8 mouse cellular contexts compared by ENCODE assay signal in the genomic region with DNA sequence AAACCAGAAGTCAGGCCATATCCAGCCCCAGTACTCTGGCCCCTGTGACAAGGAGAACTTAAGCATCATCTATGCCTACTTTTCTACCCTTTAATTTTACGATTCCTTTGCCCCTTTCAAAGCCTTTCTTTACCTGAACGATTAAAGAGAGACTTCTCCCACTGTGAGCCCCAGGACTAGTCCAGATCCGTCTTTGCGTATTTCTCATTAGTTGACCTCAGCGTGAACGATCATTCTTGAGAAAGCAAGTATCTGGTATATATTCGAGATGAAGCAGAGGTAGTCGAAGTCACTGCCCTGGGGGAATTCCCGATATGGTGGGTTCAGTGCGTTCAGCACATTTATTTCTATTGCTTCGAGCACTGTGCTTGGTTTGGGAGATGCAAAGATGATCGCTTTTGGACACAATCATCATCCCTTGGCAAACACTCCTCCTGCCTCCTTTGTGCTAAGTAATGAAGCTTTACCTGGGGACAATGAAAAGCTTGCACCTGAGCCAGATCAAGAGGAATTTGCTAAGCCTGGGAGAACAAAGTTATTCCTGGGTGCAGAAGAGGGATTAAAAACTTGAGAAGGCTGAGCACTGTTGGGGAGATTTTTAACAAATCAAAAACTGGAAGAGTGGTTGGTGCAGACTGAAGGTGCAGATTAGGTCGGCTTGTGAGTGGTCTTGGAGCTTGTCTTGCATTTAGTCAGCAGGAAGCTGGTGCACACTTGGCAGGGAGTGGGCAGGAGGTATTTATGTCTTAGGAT. TPM values are rescaled to one million over a fixed set of nuclear protein-coding genes. Genes with fewer than 3 reads are reported as not detected.
DNase-seq lines count a peak whose midpoint lies in the region; ATAC-seq and TF ChIP-seq lines count a peak whose summit lies in the region.

No protein-coding gene starts in this region.

- peaks cover 75% of the 10 kb centered on the region for H3K79me3 ChIP-seq in C2C12 (ENCODE audit: low read depth)

- peaks cover 18% of the 10 kb centered on the region for H3K4me1 ChIP-seq in forebrain, embryonic 14.5 days (ENCODE audit: control insufficient read depth, insufficient read depth, low read length)
- H3K4me1 ChIP-seq in liver, embryonic 16.5 days (ENCODE audit: control insufficient read depth, low read depth, low read length) = peaks cover 45% of the 10 kb centered on the region

- H3K36me3 ChIP-seq in C2C12 (ENCODE audit: control insufficient read depth, insufficient read depth) = peaks cover 24% of the 10 kb centered on the region
- H3K36me3 ChIP-seq in forebrain, embryonic 14.5 days (ENCODE audit: control insufficient read depth, insufficient read depth, low read length) = peaks cover 5% of the 10 kb centered on the region; the same call in 1 of the 2 replicates
- H3K36me3 ChIP-seq in liver, embryonic 16.5 days (ENCODE audit: control insufficient read depth, insufficient read depth) = peaks cover under 1% of the 10 kb centered on the region; the same call in 1 of the 2 replicates

- H3K27ac ChIP-seq in forebrain, embryonic 14.5 days (ENCODE audit: low read depth, low read length) = no peak overlapping the region
- H3K27ac ChIP-seq in liver, embryonic 16.5 days (ENCODE audit: low read length) = peak overlapping the region; percentile 92

- no peaks in the 10 kb centered on the region for H3K27me3 ChIP-seq in C2C12 (ENCODE audit: control insufficient read depth, insufficient read depth, insufficient read length)
- H3K27me3 ChIP-seq in forebrain, embryonic 14.5 days (replicated peaks; ENCODE audit: control insufficient read depth, insufficient read depth, low read length) = no peaks in the 10 kb centered on the region
- H3K27me3 ChIP-seq in liver, embryonic 16.5 days (ENCODE audit: control insufficient read depth, insufficient read depth, low read depth, low read length) = no peaks in the 10 kb centered on the region

- H3K9ac ChIP-seq in forebrain, embryonic 14.5 days (ENCODE audit: low read length) = peak overlapping the region; percentile 92
- peak overlapping the region; percentile 89 for H3K9ac ChIP-seq in liver, embryonic 16.5 days (ENCODE audit: low read depth, low read length)

- peaks cover 97% of the 10 kb centered on the region for H3K79me2 ChIP-seq in C2C12 (ENCODE audit: control insufficient read depth, insufficient read depth)

- no peak for ATAC-seq in forebrain, embryonic 14.5 days
- ATAC-seq in liver, embryonic 16.5 days (ENCODE audit: low read depth) = no peak

- H3K4me3 ChIP-seq in C2C12 (ENCODE audit: insufficient read depth, poor library complexity, severe bottlenecking) = peak overlapping the region; percentile 85
- H3K4me3 ChIP-seq in forebrain, embryonic 14.5 days (ENCODE audit: low read depth, low read length) = peak overlapping the region; percentile 89
- peak overlapping the region; percentile 97 for H3K4me3 ChIP-seq in liver, embryonic 16.5 days (ENCODE audit: low read depth, low read length)

- DNase-seq in heart, adult 11 months = peak; percentile 86
- DNase-seq in heart, adult 18-20 months = no peak
- no peak for DNase-seq in forebrain, embryonic 14.5 days (ENCODE audit: low spot score)
- no peak for DNase-seq in adrenal gland, postnatal 10 days
- DNase-seq in layer of hippocampus, adult 9-10 months (ENCODE audit: low spot score) = no peak
- no peak for DNase-seq in thymus, postnatal 14 days

- no peaks in the 10 kb centered on the region for H3K9me3 ChIP-seq in forebrain, embryonic 14.5 days (replicated peaks; ENCODE audit: control insufficient read depth, low read length)
- no peaks in the 10 kb centered on the region for H3K9me3 ChIP-seq in liver, embryonic 16.5 days (replicated peaks; ENCODE audit: control insufficient read depth, low read length)

- peak overlapping the region; percentile 97 for H3ac ChIP-seq in C2C12 (ENCODE audit: control insufficient read depth, insufficient read length, low read depth)

- no peak for TF ChIP-seq CTCF in C2C12 (IDR thresholded peaks at IDR 0.05; ENCODE audit: control insufficient read depth, insufficient read depth, insufficient read length)

- 11% methylated on average over 13 of the region's 13 CpGs for WGBS in forebrain, embryonic 14.5 days
- 11% methylated on average over 13 of the region's 13 CpGs for WGBS in liver, embryonic 16.5 days (ENCODE audit: insufficient replicate concordance)

- H3K4me2 ChIP-seq in forebrain, embryonic 14.5 days (ENCODE audit: low read length) = peak overlapping the region; percentile 74
- H3K4me2 ChIP-seq in liver, embryonic 16.5 days (ENCODE audit: low read depth, low read length) = peak overlapping the region; percentile 88

TF ChIP-seq in C2C12, 6 proteins besides CTCF, POLR2A, EP300 and RAD21:
- TF ChIP-seq MYOD1 (IDR thresholded peaks at IDR 0.05; ENCODE audit: control insufficient read depth, insufficient read length, low read depth) (no peak), USF1 (IDR thresholded peaks at IDR 0.05; ENCODE audit: low read depth) (no peak)
TF ChIP-seq in C2C12: peak in this region for 0.

RNA-seq across cellular contexts. Expression of a gene that starts 1.0 kb away (rescaled TPM):
- total RNA-seq in heart, adult 18-20 months (2021) = 10 to 100 TPM; 12.5 to 12.7 TPM
- polyA plus RNA-seq in C2C12 (2012; fragmentation: generic; extraction: Trizol) = 14.3 TPM
- polyA plus RNA-seq in forebrain, embryonic 14.5 days (2014; fragmentation: Nextera tagmentation; extraction: Ambion mirVana) = 37.3 and 38.1 TPM in 2 replicates
- 13.6 and 14.8 TPM in 2 replicates for polyA plus RNA-seq in liver, embryonic 16.5 days (2015; fragmentation: Nextera tagmentation; extraction: Ambion mirVana)
- total RNA-seq in adrenal gland, postnatal 10 days (2021) = 10 to 100 TPM; 27.3 to 28.0 TPM

RNA-seq across cellular contexts. Expression of a gene that starts 18.8 kb away (rescaled TPM):
- 1 to 10 TPM; 7.5 to 7.9 TPM for total RNA-seq in heart, adult 18-20 months (2021)
- 2.0 TPM for polyA plus RNA-seq in C2C12 (2012; fragmentation: generic; extraction: Trizol)
- polyA plus RNA-seq in forebrain, embryonic 14.5 days (2014; fragmentation: Nextera tagmentation; extraction: Ambion mirVana) = 13.1 and 15.7 TPM in 2 replicates
- 8.6 and 9.5 TPM in 2 replicates for polyA plus RNA-seq in liver, embryonic 16.5 days (2015; fragmentation: Nextera tagmentation; extraction: Ambion mirVana)
- total RNA-seq in adrenal gland, postnatal 10 days (2021) = 10 to 100 TPM; 16.4 to 17.2 TPM
